Mouse (Mus musculus): ENCODE measurements at regions not wholly inside any gene's neighbourhood (a gene's known extent, or its start where the extent isn't known, plus 50 kb on each side); places are given as distances from the start of the nearest gene placed in this dataset.

- ATAC-seq (ENCODE audit: low read depth) = no peak
- WGBS = 86% methylated on average over 3 of the region's 3 CpGs
- H3K27me3 ChIP-seq = peaks cover 7% of the 10 kb centered on the region; the same call in 1 of the 2 replicates
Observed at GRCm38 (mm10) chr1:143912586-143912985, 91.4 kb downstream of the Rgs2 start.

GRCm38 (mm10) chr1:143911230-143911629, 92.7 kb downstream of the Rgs2 start:
- Histone ChIP-seq H3K9me3 (no peaks in the 10 kb centered on the region), H3K4me2 (no peak overlapping the region), H3K4me3 (no peak overlapping the region), H3K4me1 (replicated peaks) (peaks cover 4% of the 10 kb centered on the region), H3K27me3 (peaks cover 7% of the 10 kb centered on the region; the same call in 1 of the 2 replicates), H3K27ac (replicated peaks) (no peak overlapping the region), H3K9ac (no peak overlapping the region), H3K36me3 (no peaks in the 10 kb centered on the region)
- WGBS = 48% methylated on average over 3 of the region's 3 CpGs
- ATAC-seq (ENCODE audit: low read depth) = no peak

More at GRCm38 (mm10) chr1:143912586-143912985, 91.4 kb downstream of the Rgs2 start:
- Histone ChIP-seq H3K4me1 (replicated peaks) (peaks cover 4% of the 10 kb centered on the region), H3K27ac (replicated peaks) (no peak overlapping the region), H3K4me3 (no peak overlapping the region), H3K9me3 (no peaks in the 10 kb centered on the region), H3K36me3 (no peaks in the 10 kb centered on the region), H3K4me2 (no peak overlapping the region), H3K9ac (no peak overlapping the region)

- Histone ChIP-seq H3K9me3 (no peaks in the 10 kb centered on the region), H3K27me3 (0 out of 2 replicates have a peak, but pooled peaks cover 5% of the 10 kb centered on the region), H3K27ac (replicated peaks) (no peak overlapping the region), H3K4me3 (no peak overlapping the region), H3K4me2 (no peak overlapping the region), H3K36me3 (no peaks in the 10 kb centered on the region), H3K9ac (no peak overlapping the region), H3K4me1 (replicated peaks) (peaks cover 4% of the 10 kb centered on the region)
- ATAC-seq (ENCODE audit: low read depth) = no peak
Observed at GRCm38 (mm10) chr1:143910530-143910929, 93.4 kb downstream of the Rgs2 start.

- no peak overlapping the region for H3K27ac ChIP-seq (replicated peaks)
- H3K4me3 ChIP-seq = no peak overlapping the region
- 78% methylated on average over 6 of the region's 6 CpGs for WGBS
- no peak for ATAC-seq (ENCODE audit: low read depth)
- H3K27me3 ChIP-seq = 0 out of 2 replicates have a peak, but pooled peaks cover 5% of the 10 kb centered on the region
- peaks cover 4% of the 10 kb centered on the region for H3K4me1 ChIP-seq (replicated peaks)
- H3K4me2 ChIP-seq = no peak overlapping the region
- no peaks in the 10 kb centered on the region for H3K36me3 ChIP-seq
- no peak overlapping the region for H3K9ac ChIP-seq
- H3K9me3 ChIP-seq = no peaks in the 10 kb centered on the region
Observed at GRCm38 (mm10) chr1:143907312-143907711, 96.6 kb downstream of the Rgs2 start.

GRCm38 (mm10) chr1:143906881-143907280, 97.1 kb downstream of the Rgs2 start:
- Histone ChIP-seq H3K4me3 (no peak overlapping the region), H3K27ac (replicated peaks) (no peak overlapping the region), H3K9ac (no peak overlapping the region), H3K4me1 (replicated peaks) (peaks cover 4% of the 10 kb centered on the region), H3K36me3 (no peaks in the 10 kb centered on the region), H3K27me3 (0 out of 2 replicates have a peak, but pooled peaks cover 5% of the 10 kb centered on the region), H3K9me3 (no peaks in the 10 kb centered on the region), H3K4me2 (no peak overlapping the region)
- no peak for ATAC-seq (ENCODE audit: low read depth)

GRCm38 (mm10) chr1:143903985-143904384, 100.0 kb downstream of the Rgs2 start:
- 72% methylated on average over 3 of the region's 3 CpGs for WGBS
- Histone ChIP-seq H3K36me3 (no peaks in the 10 kb centered on the region), H3K4me2 (no peak overlapping the region), H3K9ac (no peak overlapping the region), H3K27ac (replicated peaks) (no peak overlapping the region), H3K4me1 (replicated peaks) (no peaks in the 10 kb centered on the region), H3K4me3 (no peak overlapping the region), H3K27me3 (no peaks in the 10 kb centered on the region), H3K9me3 (no peaks in the 10 kb centered on the region)
- ATAC-seq (ENCODE audit: low read depth) = no peak; the same call in 1 of the 2 replicates

GRCm38 (mm10) chr1:143903234-143903633, 100.7 kb downstream of the Rgs2 start:
- H3K36me3 ChIP-seq = no peaks in the 10 kb centered on the region
- 80% methylated on average over 5 of the region's 5 CpGs for WGBS
- no peaks in the 10 kb centered on the region for H3K4me1 ChIP-seq (replicated peaks)
- H3K9me3 ChIP-seq = no peaks in the 10 kb centered on the region
- ATAC-seq (ENCODE audit: low read depth) = no peak
- H3K9ac ChIP-seq = no peak overlapping the region
- H3K4me3 ChIP-seq = no peak overlapping the region
- H3K27ac ChIP-seq (replicated peaks) = no peak overlapping the region
- no peak overlapping the region for H3K4me2 ChIP-seq
- H3K27me3 ChIP-seq = no peaks in the 10 kb centered on the region

- no peak for ATAC-seq (ENCODE audit: low read depth)
- H3K4me1 ChIP-seq (replicated peaks) = no peaks in the 10 kb centered on the region
- no peak overlapping the region for H3K9ac ChIP-seq
- H3K4me3 ChIP-seq = no peak overlapping the region
- 89% methylated on average over 6 of the region's 6 CpGs for WGBS
- no peaks in the 10 kb centered on the region for H3K36me3 ChIP-seq
- H3K4me2 ChIP-seq = no peak overlapping the region
- no peaks in the 10 kb centered on the region for H3K9me3 ChIP-seq
- no peaks in the 10 kb centered on the region for H3K27me3 ChIP-seq
- no peak overlapping the region for H3K27ac ChIP-seq (replicated peaks)
Observed at GRCm38 (mm10) chr1:143901127-143901920, 102.6 kb downstream of the Rgs2 start.

- no peaks in the 10 kb centered on the region for H3K36me3 ChIP-seq
- H3K4me3 ChIP-seq = no peak overlapping the region
- no peak overlapping the region for H3K9ac ChIP-seq
- H3K4me2 ChIP-seq = no peak overlapping the region
- no peaks in the 10 kb centered on the region for H3K27me3 ChIP-seq
- 95% methylated on average over 2 of the region's 2 CpGs for WGBS
- H3K27ac ChIP-seq (replicated peaks) = no peak overlapping the region
- no peaks in the 10 kb centered on the region for H3K9me3 ChIP-seq
- H3K4me1 ChIP-seq (replicated peaks) = no peaks in the 10 kb centered on the region
- ATAC-seq (ENCODE audit: low read depth) = no peak
Observed at GRCm38 (mm10) chr1:143888510-143888909, 111.4 kb downstream of the Uchl5 start.

- no peaks in the 10 kb centered on the region for H3K9me3 ChIP-seq
- no peak for ATAC-seq (ENCODE audit: low read depth)
- no peak overlapping the region for H3K4me3 ChIP-seq
- WGBS = 84% methylated on average over 5 of the region's 5 CpGs
- H3K4me1 ChIP-seq (replicated peaks) = no peaks in the 10 kb centered on the region
- H3K9ac ChIP-seq = no peak overlapping the region
- no peaks in the 10 kb centered on the region for H3K36me3 ChIP-seq
- no peak overlapping the region for H3K4me2 ChIP-seq
- no peaks in the 10 kb centered on the region for H3K27me3 ChIP-seq
- no peak overlapping the region for H3K27ac ChIP-seq (replicated peaks)
Observed at GRCm38 (mm10) chr1:143888065-143888464, 111.0 kb downstream of the Uchl5 start.

- WGBS = 66% methylated on average over 1 of the region's 1 CpGs
- Histone ChIP-seq H3K4me2 (no peak overlapping the region), H3K27me3 (no peaks in the 10 kb centered on the region), H3K4me3 (no peak overlapping the region), H3K27ac (replicated peaks) (no peak overlapping the region), H3K4me1 (replicated peaks) (no peaks in the 10 kb centered on the region), H3K9me3 (no peaks in the 10 kb centered on the region), H3K36me3 (no peaks in the 10 kb centered on the region), H3K9ac (no peak overlapping the region)
- no peak for ATAC-seq (ENCODE audit: low read depth)
Observed at GRCm38 (mm10) chr1:143886014-143886413, 108.9 kb downstream of the Uchl5 start.

GRCm38 (mm10) chr1:143881192-143881591, 104.1 kb downstream of the Uchl5 start:
- WGBS = 74% methylated on average over 6 of the region's 6 CpGs
- no peaks in the 10 kb centered on the region for H3K9me3 ChIP-seq

GRCm38 (mm10) chr1:143879622-143880021, 102.5 kb downstream of the Uchl5 start:
- H3K4me3 ChIP-seq = no peak overlapping the region
- H3K27me3 ChIP-seq = no peaks in the 10 kb centered on the region
- WGBS = 90% methylated on average over 5 of the region's 5 CpGs
- H3K9ac ChIP-seq = no peak overlapping the region
- H3K27ac ChIP-seq (replicated peaks) = no peak overlapping the region
- ATAC-seq (ENCODE audit: low read depth) = no peak
- H3K36me3 ChIP-seq = no peaks in the 10 kb centered on the region
- no peak overlapping the region for H3K4me2 ChIP-seq
- H3K4me1 ChIP-seq (replicated peaks) = no peaks in the 10 kb centered on the region
- H3K9me3 ChIP-seq = no peaks in the 10 kb centered on the region

More at GRCm38 (mm10) chr1:143881192-143881591, 104.1 kb downstream of the Uchl5 start:
- no peaks in the 10 kb centered on the region for H3K4me1 ChIP-seq (replicated peaks)
- H3K4me3 ChIP-seq = no peak overlapping the region
- H3K9ac ChIP-seq = no peak overlapping the region
- no peak overlapping the region for H3K27ac ChIP-seq (replicated peaks)
- H3K36me3 ChIP-seq = no peaks in the 10 kb centered on the region
- H3K27me3 ChIP-seq = no peaks in the 10 kb centered on the region
- no peak overlapping the region for H3K4me2 ChIP-seq
- no peak for ATAC-seq (ENCODE audit: low read depth)
